ENCODE assay signal across 19 mouse cellular contexts in the genomic region with DNA sequence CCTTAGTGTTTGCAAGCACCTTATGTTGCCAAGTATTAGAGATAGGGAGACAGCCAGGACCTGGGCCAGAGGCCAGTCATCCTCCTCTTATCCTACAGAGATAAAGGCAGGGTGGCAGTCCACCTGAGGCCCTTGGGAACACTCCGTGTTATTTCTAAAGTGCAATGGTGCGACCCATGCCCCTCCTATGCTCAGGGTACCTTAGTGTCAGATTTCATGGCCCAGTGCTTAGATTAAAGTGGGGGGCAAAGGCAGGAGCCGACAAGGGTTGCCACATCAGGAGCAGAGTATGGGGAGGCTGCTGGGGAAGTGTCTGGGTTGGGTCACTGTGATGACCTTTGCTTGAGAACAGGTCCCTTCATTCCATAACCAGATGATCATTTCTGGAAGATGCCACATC. TPM values are rescaled to one million over a fixed set of nuclear protein-coding genes. Genes with fewer than 3 reads are reported as not detected.
"Had no signal": no experiment of that assay in that cellular context is flagged by ENCODE, and none has a peak within 500 bp of the region (broad histone marks: within the 10 kb centered on the region; RNA-seq: fewer than 3 reads in every experiment).

No protein-coding gene starts in this region.

- H3K9me3 ChIP-seq: neural tube, embryonic 12.5 days; neural tube, embryonic 13.5 days; neural tube, embryonic 15.5 days; stomach, embryonic 15.5 days had no signal

- DNase-seq: retina, postnatal 1 day; right cerebral cortex, adult 18-20 months; right cerebral cortex, postnatal 14 days; right cerebral cortex, postnatal 25 days; right cerebral cortex, postnatal 4 days; spleen, adult 18-20 months; thymus, adult 18-20 months; thymus, adult 2 months; thymus, postnatal 14 days; thymus, postnatal 25 days; thymus, postnatal 36 days had no signal

- H3K4me1 ChIP-seq: neural tube, embryonic 12.5 days; neural tube, embryonic 15.5 days; stomach, embryonic 15.5 days had no signal

- H3K4me3 ChIP-seq: neural tube, embryonic 12.5 days; neural tube, embryonic 13.5 days; neural tube, embryonic 15.5 days; stomach, embryonic 15.5 days had no signal

- H3K27me3 ChIP-seq: neural tube, embryonic 12.5 days; neural tube, embryonic 13.5 days; neural tube, embryonic 15.5 days; stomach, embryonic 15.5 days had no signal

- H3K27ac ChIP-seq: neural tube, embryonic 12.5 days; neural tube, embryonic 13.5 days; neural tube, embryonic 15.5 days; stomach, embryonic 15.5 days; stomach, postnatal 0 days had no signal

RNA-seq across cellular contexts. Expression of a gene that starts 18.7 kb away (rescaled TPM):
- total RNA-seq: neutrophil, adult 5-6 weeks had no signal
- polyA plus RNA-seq: spleen, adult 2 months; stomach, embryonic 14.5 days had no signal
